Mouse (Mus musculus) C2C12 (cell line): ENCODE measurements around the gene Nek9.

Experiments
- CTCF ChIP-seq: IDR thresholded peaks from one replicate; pipeline ENCODE4 v1.5.1; 2011; ENCODE audit not compliant: control insufficient read depth, insufficient read depth, insufficient read length
- MAX ChIP-seq: IDR thresholded peaks from one replicate; pipeline ENCODE4 v1.6.1; 2011; ENCODE audit warnings: mild to moderate bottlenecking, control low read depth

DNA sequence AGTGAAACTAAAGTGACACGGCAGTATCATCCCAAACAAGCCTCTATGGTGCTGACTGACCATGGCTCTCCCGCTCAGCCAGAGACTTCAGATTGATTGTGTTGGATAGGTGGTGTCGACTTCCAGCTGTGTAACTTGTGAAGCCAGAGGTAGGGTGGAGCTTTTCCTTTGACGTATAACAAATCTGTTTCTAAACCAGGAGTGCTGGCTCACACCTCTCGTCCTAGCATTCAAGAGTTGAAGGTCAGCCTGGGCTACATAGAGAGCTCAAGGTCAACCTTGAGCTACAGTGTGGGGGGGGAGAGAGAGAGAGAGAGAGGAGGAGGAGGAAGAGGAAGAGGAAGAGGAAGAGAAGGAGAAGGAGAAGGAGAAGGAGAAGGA, 46.8 kb upstream of the Nek9 start:
- TF ChIP-seq CTCF (no peak), MAX (no peak)
